Mouse (Mus musculus) embryonic facial prominence, embryonic 14.5 days (tissue): ENCODE results near the gene Neurod4. TPM values are rescaled to one million over a fixed set of nuclear protein-coding genes. Genes with fewer than 3 reads are reported as not detected.

ENCODE experiments used
- ATAC-seq: fragments of 200-750 bp; cut with Nextera tagmentation; 2 replicates; pipeline ENCODE4 v1.8.0; 2017; ENCODE audit warnings: low read depth, moderate number of reproducible peaks, moderate TSS enrichment
- DNase-seq: peaks from one replicate; pipeline ENCODE4 v3.0.0-alpha.2; 2015; ENCODE audit warnings: low spot score
- H3K27ac ChIP-seq: fragments of 300-500 bp; sonication (generic); replicated peaks from 2 replicates; pipeline ENCODE4 v1.5.1; 2014; ENCODE audit warnings: low read depth, mild to moderate bottlenecking, low read length, moderate library complexity
- H3K27me3 ChIP-seq: fragments of 300-500 bp; sonication (generic); replicated peaks from 2 replicates; pipeline ENCODE4 v1.6.1; 2014; ENCODE audit warnings: low read length; ENCODE audit not compliant: control insufficient read depth, insufficient read depth
- H3K36me3 ChIP-seq: fragments of 300-500 bp; sonication (generic); 2 replicates; pipeline ENCODE4 v1.6.1; 2014; ENCODE audit warnings: low read length, mixed read lengths; ENCODE audit not compliant: control insufficient read depth, insufficient read depth
- H3K4me1 ChIP-seq: fragments of 300-500 bp; sonication (generic); 2 replicates; pipeline ENCODE4 v1.6.1; 2014; ENCODE audit warnings: antibody characterized with exemption, low read length; ENCODE audit not compliant: control insufficient read depth, insufficient read depth
- H3K4me2 ChIP-seq: fragments of 300-500 bp; sonication (generic); 2 replicates; pipeline ENCODE4 v1.6.1; 2014; ENCODE audit warnings: low read depth, mild to moderate bottlenecking, low read length, moderate library complexity, mixed read lengths
- H3K4me3 ChIP-seq: fragments of 300-500 bp; sonication (generic); 2 replicates; pipeline ENCODE4 v1.5.1; 2014; ENCODE audit warnings: low read depth, mild to moderate bottlenecking, low read length
- H3K9ac ChIP-seq: fragments of 300-500 bp; sonication (generic); 2 replicates; pipeline ENCODE4 v1.6.1; 2014; ENCODE audit warnings: low read depth, mild to moderate bottlenecking, low read length, moderate library complexity, mixed read lengths
- H3K9me3 ChIP-seq: fragments of 300-500 bp; sonication (generic); 2 replicates; pipeline ENCODE4 v1.6.1; 2016; ENCODE audit warnings: low read length; ENCODE audit not compliant: control insufficient read depth
- WGBS: fragments of 180-500 bp; shearing (Covaris S2); extraction: QIAGEN DNeasy Blood & Tissue Kit; methylation state at CpG from one replicate; pipeline ENCODE4 v1.1.7; 2014; 5-methylcytosine and 5-hydroxymethylcytosine counted together
- polyA plus RNA-seq: library from polyadenylated mRNA; unstranded; fragments of >200 nt; fragmentation: Nextera tagmentation; extraction: Ambion mirVana; gene quantifications from 2 replicates; pipeline ENCODE4 v1.2.1, GENCODE M21; 2014

The Neurod4 gene
- polyA plus RNA-seq, 1 experiment from 2014 or later, result 0.22 TPM

DNA sequence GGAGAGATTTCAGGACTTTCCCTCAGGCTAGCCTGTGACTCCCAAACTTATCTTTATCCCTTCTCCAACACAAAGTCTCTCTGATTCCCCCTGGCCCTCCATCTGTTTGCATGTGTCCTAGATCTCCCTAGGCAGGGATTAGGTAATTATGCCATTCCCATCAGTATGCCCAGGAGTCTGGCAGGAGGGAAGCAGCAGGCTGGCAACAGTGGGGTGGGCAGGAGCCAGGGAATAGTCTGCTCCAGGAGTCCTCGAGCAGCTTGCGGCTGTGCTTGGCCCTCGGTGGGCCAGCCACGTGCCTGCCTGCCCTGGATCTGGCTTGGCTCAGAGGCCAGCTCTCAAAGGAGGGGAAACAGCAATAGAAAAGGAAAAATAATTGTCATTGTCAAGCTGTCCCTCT lies 16.8 kb downstream of the Neurod4 start:
- Histone ChIP-seq H3K9me3 (no peaks in the 10 kb centered on the region), H3K36me3 (no peaks in the 10 kb centered on the region), H3K27ac (no peak overlapping the region), H3K4me2 (no peak overlapping the region), H3K27me3 (no peaks in the 10 kb centered on the region), H3K4me3 (no peak overlapping the region), H3K9ac (no peak overlapping the region), H3K4me1 (no peaks in the 10 kb centered on the region)
- ATAC-seq, result no peak
- 48% methylated on average over 4 of the region's 4 CpGs for WGBS
- no peak for DNase-seq

DNA sequence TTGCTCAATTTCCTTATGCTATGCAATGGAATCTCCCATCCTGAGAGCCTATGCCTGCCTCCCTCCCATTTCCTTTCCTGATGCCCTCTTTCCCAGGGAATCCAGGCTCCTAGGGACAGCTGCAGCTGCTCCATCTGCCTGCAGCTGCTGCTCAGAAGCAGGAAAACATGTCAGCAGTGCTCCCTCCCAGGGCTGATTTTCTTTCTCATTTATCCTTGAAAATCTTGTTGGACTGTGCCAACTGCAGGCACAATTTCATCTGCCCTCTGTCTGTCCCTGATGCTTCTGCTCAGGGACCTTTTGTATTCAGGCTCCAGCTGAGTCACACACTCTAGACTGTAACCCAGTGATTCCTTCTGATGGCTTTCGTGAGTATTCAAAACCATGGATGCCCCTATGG lies 20.6 kb downstream of the Neurod4 start:
- WGBS, result 70% methylated on average over 1 of the region's 1 CpGs
- peak; percentile 86 for ATAC-seq

DNA sequence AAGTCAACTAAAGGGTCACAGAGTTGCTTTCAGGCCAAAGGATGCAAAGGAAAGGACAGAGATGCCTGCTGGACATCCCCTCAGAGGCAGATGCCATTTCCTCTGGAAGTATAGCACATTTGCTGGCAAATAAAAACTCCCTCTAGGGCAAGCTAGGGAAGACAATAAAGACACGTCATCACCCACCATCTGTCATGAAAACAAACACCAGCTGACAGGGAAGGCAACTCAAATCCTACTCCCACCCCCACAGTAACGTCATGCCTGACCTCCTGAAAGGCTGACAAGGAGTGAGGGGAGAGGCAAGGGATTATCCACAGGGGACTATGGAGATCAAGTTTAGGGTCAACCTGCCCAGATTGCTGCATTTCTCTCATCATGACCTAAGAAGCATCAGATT lies 35.8 kb downstream of the Neurod4 start:
- H3K9ac ChIP-seq, result no peak overlapping the region
- H3K27me3 ChIP-seq, result no peaks in the 10 kb centered on the region
- H3K36me3 ChIP-seq, result no peaks in the 10 kb centered on the region
- peak; percentile 58 for DNase-seq
- H3K27ac ChIP-seq, result no peak overlapping the region
- H3K4me3 ChIP-seq, result no peak overlapping the region
- 5% methylated on average over 2 of the region's 2 CpGs for WGBS
- ATAC-seq, result peak; percentile 63; the same call in 1 of the 2 replicates
- no peaks in the 10 kb centered on the region for H3K4me1 ChIP-seq
- H3K9me3 ChIP-seq, result no peaks in the 10 kb centered on the region
- H3K4me2 ChIP-seq, result no peak overlapping the region

More for the DNA sequence above, 20.6 kb downstream of the Neurod4 start:
- no peaks in the 10 kb centered on the region for H3K9me3 ChIP-seq
- no peaks in the 10 kb centered on the region for H3K27me3 ChIP-seq
- no peak overlapping the region for H3K4me2 ChIP-seq
- no peaks in the 10 kb centered on the region for H3K4me1 ChIP-seq
- H3K9ac ChIP-seq, result no peak overlapping the region
- H3K4me3 ChIP-seq, result no peak overlapping the region
- DNase-seq, result peak; percentile 69
- no peak overlapping the region for H3K27ac ChIP-seq
- no peaks in the 10 kb centered on the region for H3K36me3 ChIP-seq

DNA sequence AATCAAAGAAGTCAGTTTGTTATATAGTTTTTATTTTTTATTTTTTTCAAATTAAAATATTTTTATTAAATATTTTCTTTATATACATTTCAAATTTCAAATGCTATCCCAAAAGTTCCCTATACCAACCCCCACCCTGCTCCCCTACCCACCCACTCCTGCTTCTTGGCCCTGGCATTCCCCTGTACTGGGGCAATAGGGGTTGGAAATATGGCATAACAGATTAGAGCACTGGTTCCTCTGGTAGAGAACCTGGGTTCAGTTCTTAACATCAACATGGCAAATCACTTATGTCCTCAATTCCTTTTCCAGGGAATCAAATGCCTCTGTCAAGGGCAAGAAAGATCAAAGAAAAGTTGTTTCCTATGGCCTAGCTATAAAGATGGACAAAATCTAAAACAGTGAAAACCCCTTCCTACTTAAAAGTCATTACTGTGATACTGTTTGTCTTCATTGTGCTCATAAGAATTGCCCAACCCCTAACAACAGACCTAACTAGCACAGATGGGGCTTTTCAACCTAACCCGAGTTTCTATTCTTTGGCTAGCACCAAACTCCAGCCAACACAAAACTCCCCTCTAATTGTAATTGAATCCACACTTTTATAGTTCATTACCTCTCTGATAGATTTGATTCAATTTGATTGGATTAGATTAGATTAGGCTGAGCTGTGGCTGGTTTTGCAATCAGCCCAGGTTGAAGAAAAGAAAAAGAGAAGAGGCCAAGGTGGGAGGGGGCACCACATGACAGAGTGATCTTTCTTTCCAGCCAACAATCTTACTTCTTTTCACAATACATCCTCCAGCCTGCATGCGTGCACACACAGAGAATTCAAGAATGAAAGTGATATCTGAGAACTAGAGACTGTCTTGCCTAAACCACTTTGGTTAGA lies 41.5 kb downstream of the Neurod4 start:
- ATAC-seq (no peak), DNase-seq (no peak)
- Histone ChIP-seq H3K4me3 (no peak overlapping the region), H3K4me1 (no peaks in the 10 kb centered on the region), H3K9me3 (no peaks in the 10 kb centered on the region), H3K4me2 (no peak overlapping the region), H3K36me3 (no peaks in the 10 kb centered on the region), H3K27me3 (no peaks in the 10 kb centered on the region), H3K9ac (no peak overlapping the region), H3K27ac (no peak overlapping the region)
- WGBS, result 56% methylated on average over 2 of the region's 2 CpGs

DNA sequence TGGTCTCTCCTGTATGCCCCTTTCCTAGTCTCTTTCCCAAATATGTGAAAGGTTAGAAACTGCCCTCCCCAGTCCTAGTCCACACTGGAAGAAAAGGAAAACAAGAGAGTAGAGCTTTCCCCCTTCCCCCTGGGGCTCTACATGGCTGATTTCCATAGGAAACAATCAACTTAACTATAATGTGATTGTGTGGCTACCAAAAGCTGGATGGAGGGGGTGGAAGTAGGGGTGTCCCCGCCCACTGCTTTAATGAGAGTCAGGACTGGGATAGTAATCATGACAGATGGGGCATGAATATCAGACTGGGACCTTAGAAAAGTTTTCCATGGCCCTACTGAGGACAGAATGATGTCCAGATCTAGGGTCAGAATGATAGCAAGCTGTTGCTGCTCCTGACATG lies 45.5 kb downstream of the Neurod4 start:
- no peaks in the 10 kb centered on the region for H3K36me3 ChIP-seq
- H3K9me3 ChIP-seq, result no peaks in the 10 kb centered on the region
- H3K4me3 ChIP-seq, result no peak overlapping the region
- DNase-seq (no peak), ATAC-seq (no peak)
- no peak overlapping the region for H3K4me2 ChIP-seq
- no peak overlapping the region for H3K9ac ChIP-seq
- H3K4me1 ChIP-seq, result no peaks in the 10 kb centered on the region
- 44% methylated on average over 1 of the region's 1 CpGs for WGBS
- H3K27me3 ChIP-seq, result no peaks in the 10 kb centered on the region
- no peak overlapping the region for H3K27ac ChIP-seq

DNA sequence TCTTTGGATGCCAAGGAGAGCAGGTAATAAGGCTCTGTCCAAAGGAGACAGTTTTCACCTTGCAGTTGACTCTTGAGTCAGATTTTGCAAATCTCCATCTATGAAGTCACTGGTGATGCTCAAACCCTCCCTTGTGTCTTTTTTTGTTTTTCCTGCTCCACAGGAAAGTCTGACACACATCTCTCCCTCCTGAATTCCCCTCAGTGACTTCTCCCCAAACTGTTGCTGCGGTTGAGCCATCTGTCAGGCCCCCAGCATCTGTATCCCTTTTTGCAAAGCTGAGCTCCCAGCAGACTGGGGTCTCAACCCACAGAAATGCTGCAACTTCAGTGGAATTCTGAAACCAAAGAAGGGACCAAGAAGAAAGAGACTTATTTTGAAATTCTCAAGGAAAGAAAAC lies 47.9 kb downstream of the Neurod4 start:
- Histone ChIP-seq H3K9ac (no peak overlapping the region), H3K36me3 (no peaks in the 10 kb centered on the region), H3K4me1 (no peaks in the 10 kb centered on the region), H3K27me3 (no peaks in the 10 kb centered on the region), H3K27ac (no peak overlapping the region), H3K9me3 (no peaks in the 10 kb centered on the region), H3K4me2 (no peak overlapping the region), H3K4me3 (no peak overlapping the region)
- 61% methylated on average over 1 of the region's 1 CpGs for whole genome bisulfite sequencing
- ATAC-seq (no peak), DNase-seq (no peak)

DNA sequence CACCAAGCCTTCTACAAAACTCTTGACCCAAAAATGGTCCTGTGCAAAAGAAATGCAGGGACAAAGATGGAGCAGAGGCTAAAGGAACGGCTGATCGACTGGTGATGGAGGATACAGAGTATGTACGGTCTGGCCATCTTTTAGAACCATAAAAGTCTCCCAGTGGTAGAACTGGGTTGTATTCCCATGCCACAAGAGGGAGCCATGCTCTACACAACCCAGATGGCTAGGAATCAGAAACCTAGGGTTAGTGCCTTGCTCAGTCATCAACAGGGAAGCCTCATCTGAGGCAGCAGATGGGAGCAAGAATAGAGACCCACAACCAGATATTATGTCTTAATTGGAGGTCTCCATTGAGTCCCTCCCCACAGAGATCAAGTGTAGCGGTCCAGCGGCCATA lies 50.5 kb downstream of the Neurod4 start:
- DNase-seq (peak; percentile 3), ATAC-seq (no peak)
- no peaks in the 10 kb centered on the region for H3K27me3 ChIP-seq
- no peak overlapping the region for H3K27ac ChIP-seq
- 84% methylated on average over 5 of the region's 5 CpGs for WGBS
- no peaks in the 10 kb centered on the region for H3K9me3 ChIP-seq
- H3K4me1 ChIP-seq, result no peaks in the 10 kb centered on the region
- H3K9ac ChIP-seq, result no peak overlapping the region
- no peak overlapping the region for H3K4me2 ChIP-seq
- no peaks in the 10 kb centered on the region for H3K36me3 ChIP-seq
- H3K4me3 ChIP-seq, result no peak overlapping the region

DNA sequence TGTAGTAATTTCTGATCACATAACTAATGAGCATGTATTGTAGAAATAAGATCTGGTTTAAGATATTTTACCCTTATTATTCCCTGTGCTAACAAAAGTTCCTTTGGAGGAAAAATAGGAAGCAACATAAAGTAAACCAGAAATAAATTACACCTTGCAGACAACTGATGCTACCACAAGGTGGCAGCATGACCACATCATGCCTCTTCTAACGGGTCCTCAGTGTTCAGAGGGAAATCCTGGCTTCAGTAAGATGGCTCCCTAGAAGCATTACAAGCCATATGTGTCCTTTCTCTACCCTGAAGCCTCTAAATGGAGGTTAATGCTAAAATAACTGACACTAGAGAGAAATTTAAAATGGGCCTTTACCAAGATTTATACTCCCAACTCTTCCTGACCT lies 51.8 kb downstream of the Neurod4 start:
- Histone ChIP-seq H3K9me3 (no peaks in the 10 kb centered on the region), H3K27ac (no peak overlapping the region), H3K4me2 (no peak overlapping the region), H3K27me3 (no peaks in the 10 kb centered on the region), H3K4me3 (no peak overlapping the region), H3K9ac (no peak overlapping the region), H3K4me1 (no peaks in the 10 kb centered on the region), H3K36me3 (no peaks in the 10 kb centered on the region)
- ATAC-seq (peak; percentile 71; the same call in 1 of the 2 replicates), DNase-seq (peak; percentile 68)
- WGBS, result 0% methylated on average over 1 of the region's 1 CpGs

DNA sequence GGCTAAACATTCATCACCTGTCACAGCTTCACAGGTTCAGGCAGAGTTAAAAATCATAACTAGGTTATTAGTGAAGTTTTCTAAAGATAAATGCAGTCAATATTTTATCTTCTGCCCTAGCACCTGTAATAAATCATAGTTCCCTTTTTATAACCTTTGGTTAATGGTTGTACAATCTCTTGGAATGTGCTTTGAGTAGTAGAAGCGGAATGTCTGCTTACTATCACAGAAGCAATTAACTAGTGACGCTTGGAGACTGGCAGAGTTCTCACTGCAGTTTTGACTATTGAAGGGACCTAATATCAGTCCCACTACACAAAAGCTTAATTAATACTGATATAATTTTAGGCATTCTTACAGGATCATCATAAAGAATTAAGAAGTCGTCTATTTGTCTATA lies 55.0 kb downstream of the Neurod4 start:
- no peak for ATAC-seq
- no peak overlapping the region for H3K9ac ChIP-seq
- DNase-seq, result no peak
- no peaks in the 10 kb centered on the region for H3K27me3 ChIP-seq
- no peaks in the 10 kb centered on the region for H3K36me3 ChIP-seq
- no peaks in the 10 kb centered on the region for H3K4me1 ChIP-seq
- no peaks in the 10 kb centered on the region for H3K9me3 ChIP-seq
- H3K4me2 ChIP-seq, result no peak overlapping the region
- H3K4me3 ChIP-seq, result no peak overlapping the region
- H3K27ac ChIP-seq, result no peak overlapping the region
- 69% methylated on average over 3 of the region's 3 CpGs for WGBS
